Mouse (Mus musculus): ENCODE results near the gene Lbh. TPM values are rescaled to one million over a fixed set of nuclear protein-coding genes. Genes with fewer than 3 reads are reported as not detected.
A peak's percentile ranks its signal among the peaks of the same experiment; 100 is the strongest.

The Lbh gene
- polyA plus RNA-seq, 1 experiment from 2014 or later: 1.8 TPM

DNA sequence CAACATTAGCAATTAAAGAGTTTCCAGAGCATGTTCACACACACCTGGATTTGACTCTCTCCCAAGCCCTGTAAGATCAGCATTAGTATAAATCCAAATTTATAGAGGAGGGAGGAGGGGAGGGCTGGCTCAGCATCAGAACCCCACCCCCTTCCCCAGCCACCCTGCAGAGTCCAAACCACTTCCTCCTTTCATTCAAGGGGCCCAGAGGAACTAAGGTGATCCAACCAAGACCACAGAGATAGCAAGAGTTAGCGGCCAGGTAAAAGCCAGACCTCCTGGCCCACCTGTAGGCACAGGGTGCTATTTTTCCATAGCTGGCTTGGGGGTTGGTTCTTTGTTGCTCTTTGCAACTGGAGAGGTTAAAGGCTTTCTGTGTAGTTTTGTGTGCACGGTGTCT, 16.0 kb downstream of the Lbh start:
- H3K4me3 ChIP-seq: no peak overlapping the region
- no peak for DNase-seq (ENCODE audit: extremely low spot score, low spot score)
- no peaks in the 10 kb centered on the region for H3K27me3 ChIP-seq (ENCODE audit: poor library complexity, severe bottlenecking)
- H3K9me3 ChIP-seq: peaks cover 13% of the 10 kb centered on the region
- peaks cover 53% of the 10 kb centered on the region for H3K36me3 ChIP-seq (replicated peaks)
- 0 out of 2 replicates have a peak overlapping the region, but pooled peaks have one; percentile 30 for H3K27ac ChIP-seq
- peaks cover 15% of the 10 kb centered on the region for H3K4me1 ChIP-seq
- WGBS: 51% methylated on average over 2 of the region's 2 CpGs

DNA sequence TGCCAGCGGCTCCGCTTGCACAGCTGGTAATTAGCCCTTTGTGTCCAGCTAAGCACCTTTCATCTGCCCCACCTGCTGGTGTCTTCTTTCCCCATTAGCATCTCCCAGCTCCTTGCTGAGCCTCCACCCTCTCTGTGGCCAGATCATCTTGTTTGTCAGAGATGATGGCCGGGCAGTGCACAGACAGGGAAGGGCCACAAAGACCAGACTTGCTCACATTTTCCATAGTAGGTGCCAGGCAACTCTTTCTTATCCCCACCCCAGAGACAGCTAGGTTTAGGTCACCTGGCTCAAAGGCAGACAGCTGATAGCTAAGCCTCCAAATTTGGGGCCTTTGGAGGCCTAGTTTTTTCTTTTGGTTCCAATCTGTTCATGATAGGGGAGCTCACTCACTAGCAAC, 16.5 kb downstream of the Lbh start:
- 30% methylated on average over 3 of the region's 3 CpGs for WGBS
- peaks cover 13% of the 10 kb centered on the region for H3K9me3 ChIP-seq
- peaks cover 15% of the 10 kb centered on the region for H3K4me1 ChIP-seq
- no peaks in the 10 kb centered on the region for H3K27me3 ChIP-seq (ENCODE audit: poor library complexity, severe bottlenecking)
- peak overlapping the region; percentile 30; the same call in 1 of the 2 replicates for H3K27ac ChIP-seq
- no peak for DNase-seq (ENCODE audit: extremely low spot score, low spot score)
- H3K4me3 ChIP-seq: no peak overlapping the region
- peaks cover 58% of the 10 kb centered on the region for H3K36me3 ChIP-seq (replicated peaks)

DNA sequence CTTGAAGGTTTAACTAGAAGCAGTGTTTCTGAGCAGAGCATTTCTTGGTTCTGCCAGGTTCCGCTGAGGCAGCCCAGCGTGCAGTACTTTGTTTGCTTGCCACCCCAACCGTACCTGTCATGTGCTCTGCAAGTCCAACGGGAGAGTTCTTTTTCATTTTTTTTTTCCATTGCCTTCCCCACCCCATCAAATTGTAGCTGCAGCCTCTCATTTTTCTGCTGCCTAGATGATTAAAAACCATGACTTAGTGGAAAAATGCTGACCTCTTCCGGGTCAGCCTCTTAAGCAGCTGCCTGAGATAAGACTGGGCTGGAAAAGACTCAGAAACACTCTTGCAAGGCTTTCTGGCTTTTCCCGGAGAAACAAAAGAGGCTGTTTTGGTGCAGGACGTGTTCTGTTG, 17.8 kb downstream of the Lbh start:
- WGBS: 77% methylated on average over 7 of the region's 7 CpGs
- Histone ChIP-seq H3K27ac (no peak overlapping the region), H3K4me1 (peaks cover 15% of the 10 kb centered on the region)

GRCm38 (mm10) chr17:72936336-72936735, 18.2 kb downstream of the Lbh start:
- no peak overlapping the region for H3K27ac ChIP-seq
- H3K4me1 ChIP-seq: peaks cover 15% of the 10 kb centered on the region
- DNase-seq (ENCODE audit: extremely low spot score, low spot score): no peak
- H3K36me3 ChIP-seq (replicated peaks): peaks cover 64% of the 10 kb centered on the region
- peaks cover 21% of the 10 kb centered on the region for H3K9me3 ChIP-seq
- H3K4me3 ChIP-seq: no peak overlapping the region
- no peaks in the 10 kb centered on the region for H3K27me3 ChIP-seq (ENCODE audit: poor library complexity, severe bottlenecking)
- WGBS: 82% methylated on average over 3 of the region's 3 CpGs

More for the DNA sequence above, 17.8 kb downstream of the Lbh start:
- Histone ChIP-seq H3K4me3 (no peak overlapping the region), H3K9me3 (peaks cover 22% of the 10 kb centered on the region), H3K36me3 (replicated peaks) (peaks cover 61% of the 10 kb centered on the region), H3K27me3 (ENCODE audit: poor library complexity, severe bottlenecking) (no peaks in the 10 kb centered on the region)
- DNase-seq (ENCODE audit: extremely low spot score, low spot score): no peak

DNA sequence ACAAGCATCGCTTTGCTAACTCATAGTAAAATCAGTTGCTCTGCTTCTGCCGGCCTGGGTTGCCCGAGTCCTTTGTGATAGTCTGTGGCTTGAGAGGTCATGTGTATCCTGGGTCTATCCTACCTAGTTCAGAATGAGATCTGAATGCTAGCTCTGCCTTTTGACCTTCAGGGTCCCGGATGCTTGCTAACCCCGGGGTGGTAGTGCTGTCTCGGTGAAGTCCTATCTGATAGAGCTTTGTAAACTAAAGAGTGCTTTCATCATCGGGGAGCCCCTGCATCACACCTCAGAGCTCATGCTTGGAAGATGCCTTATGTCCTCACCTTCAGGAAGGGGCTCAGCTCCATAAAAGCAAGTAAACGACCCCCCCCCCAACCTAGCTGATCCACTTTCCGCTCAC, 19.1 kb downstream of the Lbh start:
- Histone ChIP-seq H3K4me1 (peaks cover 15% of the 10 kb centered on the region), H3K4me3 (no peak overlapping the region), H3K27me3 (ENCODE audit: poor library complexity, severe bottlenecking) (no peaks in the 10 kb centered on the region), H3K9me3 (peaks cover 12% of the 10 kb centered on the region; the same call in 1 of the 2 replicates), H3K36me3 (replicated peaks) (peaks cover 57% of the 10 kb centered on the region), H3K27ac (no peak overlapping the region)
- WGBS: 92% methylated on average over 9 of the region's 9 CpGs
- no peak for DNase-seq (ENCODE audit: extremely low spot score, low spot score)

GRCm38 (mm10) chr17:72938026-72938795, 20.1 kb downstream of the Lbh start:
- no peak overlapping the region for H3K27ac ChIP-seq
- H3K27me3 ChIP-seq (ENCODE audit: poor library complexity, severe bottlenecking): no peaks in the 10 kb centered on the region
- H3K9me3 ChIP-seq: peaks cover 9% of the 10 kb centered on the region; the same call in 1 of the 2 replicates
- no peak overlapping the region for H3K4me3 ChIP-seq
- WGBS: 90% methylated on average over 11 of the region's 11 CpGs
- H3K4me1 ChIP-seq: peaks cover 15% of the 10 kb centered on the region
- peaks cover 48% of the 10 kb centered on the region for H3K36me3 ChIP-seq (replicated peaks)
- DNase-seq (ENCODE audit: extremely low spot score, low spot score): no peak

DNA sequence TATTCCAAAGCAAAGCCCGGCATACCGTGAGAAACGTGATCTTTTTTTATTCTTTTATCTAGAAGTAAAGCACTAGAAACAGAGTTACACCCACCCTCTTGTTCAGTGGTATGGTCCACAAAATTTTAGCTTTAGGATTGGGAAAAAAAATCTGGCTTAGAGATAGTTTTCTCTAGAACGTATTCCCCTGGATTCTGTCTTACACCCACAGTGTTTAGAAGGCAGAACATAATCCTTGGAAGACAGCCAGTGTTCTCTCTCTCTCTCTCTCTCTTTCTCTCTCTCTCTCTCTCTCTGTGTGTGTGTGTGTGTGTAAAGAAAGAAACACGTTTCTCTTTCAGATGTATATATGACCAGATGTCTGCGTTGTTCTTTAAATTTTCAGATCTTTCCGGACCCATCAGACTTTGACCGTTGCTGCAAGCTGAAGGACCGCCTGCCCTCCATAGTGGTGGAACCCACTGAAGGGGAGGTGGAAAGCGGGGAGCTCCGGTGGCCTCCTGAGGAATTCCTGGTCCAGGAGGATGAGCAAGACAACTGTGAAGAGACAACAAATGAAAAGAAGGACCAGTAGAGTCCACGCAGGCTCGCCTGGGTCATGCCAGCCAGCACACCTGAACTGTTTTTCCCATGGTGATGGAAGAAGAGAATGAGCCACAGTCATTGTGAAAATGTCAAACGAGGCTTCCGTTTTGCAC, 20.9 kb downstream of the Lbh start:
- Histone ChIP-seq H3K27me3 (ENCODE audit: poor library complexity, severe bottlenecking) (no peaks in the 10 kb centered on the region), H3K36me3 (replicated peaks) (peaks cover 43% of the 10 kb centered on the region), H3K27ac (no peak overlapping the region), H3K4me3 (no peak overlapping the region), H3K4me1 (peaks cover 10% of the 10 kb centered on the region), H3K9me3 (peaks cover 9% of the 10 kb centered on the region; the same call in 1 of the 2 replicates)
- WGBS: 94% methylated on average over 15 of the region's 15 CpGs
- DNase-seq (ENCODE audit: extremely low spot score, low spot score): no peak

- H3K27me3 ChIP-seq (ENCODE audit: poor library complexity, severe bottlenecking): no peaks in the 10 kb centered on the region
- no peak overlapping the region for H3K4me3 ChIP-seq
- no peak for DNase-seq (ENCODE audit: extremely low spot score, low spot score)
- peaks cover 5% of the 10 kb centered on the region for H3K4me1 ChIP-seq
- H3K9me3 ChIP-seq: peaks cover 9% of the 10 kb centered on the region; the same call in 1 of the 2 replicates
- no peak overlapping the region for H3K27ac ChIP-seq
- H3K36me3 ChIP-seq (replicated peaks): peaks cover 38% of the 10 kb centered on the region
- 90% methylated on average over 6 of the region's 6 CpGs for WGBS
These were observed 21.4 kb downstream of the Lbh start for GRCm38 (mm10) chr17:72939569-72939899.

GRCm38 (mm10) chr17:72944368-72944767, 26.3 kb downstream of the Lbh start:
- H3K9me3 ChIP-seq: peaks cover 9% of the 10 kb centered on the region; the same call in 1 of the 2 replicates
- H3K27me3 ChIP-seq (ENCODE audit: poor library complexity, severe bottlenecking): no peaks in the 10 kb centered on the region
- H3K27ac ChIP-seq: no peak overlapping the region
- no peaks in the 10 kb centered on the region for H3K4me1 ChIP-seq
- no peak overlapping the region for H3K4me3 ChIP-seq
- 94% methylated on average over 5 of the region's 5 CpGs for WGBS
- no peak for DNase-seq (ENCODE audit: extremely low spot score, low spot score)
- H3K36me3 ChIP-seq (replicated peaks): peaks cover 21% of the 10 kb centered on the region

- H3K27me3 ChIP-seq (ENCODE audit: poor library complexity, severe bottlenecking): no peaks in the 10 kb centered on the region
- no peaks in the 10 kb centered on the region for H3K9me3 ChIP-seq
- H3K4me3 ChIP-seq: no peak overlapping the region
- no peak overlapping the region for H3K27ac ChIP-seq
- H3K36me3 ChIP-seq (replicated peaks): no peaks in the 10 kb centered on the region; the same call in 1 of the 2 replicates
- WGBS: 90% methylated on average over 6 of the region's 6 CpGs
- H3K4me1 ChIP-seq: no peaks in the 10 kb centered on the region
- no peak for DNase-seq (ENCODE audit: extremely low spot score, low spot score)
These were observed 29.2 kb downstream of the Lbh start for GRCm38 (mm10) chr17:72947111-72947859.

DNA sequence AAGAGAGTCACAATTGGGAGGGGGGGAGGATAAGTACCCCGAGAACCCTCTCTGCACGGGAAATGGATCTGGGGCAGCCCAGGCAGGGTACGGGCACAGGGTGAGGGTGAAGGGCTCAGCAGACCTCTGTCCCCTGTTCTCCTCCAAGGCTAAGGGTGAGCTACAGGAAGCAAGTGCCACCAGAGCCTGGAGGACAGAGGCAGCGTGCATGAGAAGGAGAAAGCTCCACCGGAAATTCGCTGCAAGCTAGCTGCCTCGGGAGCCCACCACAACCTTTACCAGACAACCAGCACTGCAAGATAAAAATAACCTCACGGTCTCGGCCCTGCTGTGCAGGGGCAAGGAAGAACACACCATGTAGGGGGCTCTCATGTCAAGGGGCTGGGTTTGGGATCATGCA, 30.0 kb downstream of the Lbh start:
- DNase-seq (ENCODE audit: extremely low spot score, low spot score): no peak

GRCm38 (mm10) chr17:72949247-72949701, 31.2 kb downstream of the Lbh start:
- no peaks in the 10 kb centered on the region for H3K9me3 ChIP-seq
- 90% methylated on average over 7 of the region's 7 CpGs for WGBS
- no peaks in the 10 kb centered on the region for H3K27me3 ChIP-seq (ENCODE audit: poor library complexity, severe bottlenecking)
- H3K4me1 ChIP-seq: peaks cover 13% of the 10 kb centered on the region
- no peak for DNase-seq (ENCODE audit: extremely low spot score, low spot score)
- H3K27ac ChIP-seq: no peak overlapping the region
- no peak overlapping the region for H3K4me3 ChIP-seq
- no peaks in the 10 kb centered on the region for H3K36me3 ChIP-seq (replicated peaks)

More for the DNA sequence above, 30.0 kb downstream of the Lbh start:
- Histone ChIP-seq H3K27ac (no peak overlapping the region), H3K4me3 (no peak overlapping the region), H3K9me3 (no peaks in the 10 kb centered on the region), H3K4me1 (peaks cover 8% of the 10 kb centered on the region), H3K36me3 (replicated peaks) (no peaks in the 10 kb centered on the region), H3K27me3 (ENCODE audit: poor library complexity, severe bottlenecking) (no peaks in the 10 kb centered on the region)
- 84% methylated on average over 9 of the region's 9 CpGs for WGBS

Measured in forebrain, embryonic 10.5 days (tissue).